Mouse (Mus musculus) heart, adult 11 months (tissue): ENCODE data around the gene Abhd16a.

Source experiments
- DNase-seq: peaks from one replicate; pipeline ENCODE4 v3.0.0; 2022

Gene Abhd16a

GRCm38 (mm10) chr17:35088151-35088550, 912 bp upstream of the Abhd16a start:
- DNase-seq: no peak

- DNase-seq: peak; percentile 96
These were observed 1.3 kb downstream of the Abhd16a start for GRCm38 (mm10) chr17:35090166-35090932.

- peak; percentile 92 for DNase-seq
These were observed 3.5 kb downstream of the Abhd16a start for GRCm38 (mm10) chr17:35092403-35093198.

- DNase-seq: no peak
These were observed 5.7 kb downstream of the Abhd16a start for GRCm38 (mm10) chr17:35094475-35095365.

DNA sequence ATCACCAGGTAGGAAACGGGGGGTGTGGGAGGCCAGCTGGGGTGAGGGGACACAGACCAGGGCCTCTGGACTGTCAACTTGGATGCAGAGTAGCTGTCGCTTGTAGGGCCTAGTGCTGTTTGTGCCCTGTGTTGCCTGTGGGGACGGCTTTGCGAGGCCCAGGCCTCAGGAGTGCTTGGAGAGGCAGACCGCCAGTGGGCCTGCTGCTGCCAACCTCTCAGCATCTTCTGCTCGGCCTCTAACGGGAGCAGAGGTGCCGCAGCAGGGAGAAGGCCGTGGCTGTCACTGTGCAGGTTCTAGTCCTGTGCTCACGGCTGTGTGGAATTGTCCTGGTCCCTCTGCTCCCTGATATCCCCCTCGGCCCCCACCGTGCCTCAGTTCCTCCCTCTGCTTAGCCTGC, 7.5 kb downstream of the Abhd16a start:
- DNase-seq: no peak

DNA sequence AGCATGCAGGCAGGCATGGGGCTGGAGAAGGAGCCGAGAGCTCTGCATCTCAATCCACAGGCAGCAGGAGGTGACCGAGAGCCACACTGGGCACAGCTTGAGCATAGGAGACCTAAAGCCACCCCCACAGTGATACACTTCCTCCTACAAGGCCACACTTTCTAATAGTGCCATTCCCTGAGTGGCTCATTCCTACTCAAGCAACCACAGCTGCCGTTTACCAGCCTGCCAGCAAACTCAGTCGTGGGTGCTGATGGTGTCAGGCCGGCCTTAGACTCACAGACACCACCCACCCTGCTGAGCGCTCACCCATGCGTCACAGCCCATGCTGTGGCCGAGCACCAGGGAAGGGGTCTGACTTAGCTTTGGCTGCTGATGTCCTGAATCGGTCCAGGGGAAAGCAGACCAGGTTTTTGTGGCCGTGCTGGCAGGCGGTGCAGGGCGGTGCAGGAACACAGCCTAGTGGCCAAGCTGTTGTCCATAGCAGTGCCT, 8.1 kb downstream of the Abhd16a start:
- no peak for DNase-seq

GRCm38 (mm10) chr17:35100196-35100765, 11.2 kb downstream of the Abhd16a start:
- DNase-seq: no peak

DNA sequence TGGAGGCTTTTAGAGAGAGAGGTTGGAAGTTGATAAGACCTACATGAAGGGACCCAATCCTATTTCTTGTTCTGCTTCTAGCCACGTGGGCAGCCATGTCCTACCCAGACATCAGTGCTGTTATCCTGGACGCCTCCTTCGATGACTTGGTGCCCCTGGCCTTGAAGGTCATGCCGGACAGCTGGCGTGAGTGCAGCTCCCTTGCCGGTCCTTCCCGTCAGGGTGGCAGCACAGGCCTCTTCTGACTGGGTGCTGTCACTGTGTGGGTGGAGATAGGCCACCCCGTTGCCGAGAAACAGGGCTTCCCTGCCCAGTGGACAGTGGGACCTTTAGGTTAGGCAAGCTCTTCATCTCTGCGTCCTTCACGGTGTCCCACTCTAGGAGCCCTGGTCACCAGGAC, 12.1 kb downstream of the Abhd16a start:
- no peak for DNase-seq

DNA sequence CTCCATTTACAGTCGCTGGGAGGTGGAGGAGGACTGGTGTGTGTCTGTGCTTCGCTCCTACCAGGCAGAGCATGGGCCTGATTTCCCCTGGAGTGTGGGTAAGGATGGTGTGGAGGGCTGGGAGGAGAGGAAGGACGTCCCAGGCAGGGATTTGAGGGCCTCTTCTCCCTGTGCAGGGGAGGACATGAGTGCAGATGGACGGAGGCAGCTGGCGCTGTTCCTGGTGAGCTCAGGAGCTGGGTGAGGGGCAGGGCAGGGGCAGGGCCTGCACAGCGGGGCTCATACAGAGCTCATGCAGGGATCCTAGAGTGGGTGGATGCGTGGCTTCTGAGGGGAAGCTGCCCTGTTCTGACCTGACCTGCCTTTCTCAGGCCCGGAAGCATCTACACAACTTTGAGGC, 13.2 kb downstream of the Abhd16a start:
- no peak for DNase-seq

DNA sequence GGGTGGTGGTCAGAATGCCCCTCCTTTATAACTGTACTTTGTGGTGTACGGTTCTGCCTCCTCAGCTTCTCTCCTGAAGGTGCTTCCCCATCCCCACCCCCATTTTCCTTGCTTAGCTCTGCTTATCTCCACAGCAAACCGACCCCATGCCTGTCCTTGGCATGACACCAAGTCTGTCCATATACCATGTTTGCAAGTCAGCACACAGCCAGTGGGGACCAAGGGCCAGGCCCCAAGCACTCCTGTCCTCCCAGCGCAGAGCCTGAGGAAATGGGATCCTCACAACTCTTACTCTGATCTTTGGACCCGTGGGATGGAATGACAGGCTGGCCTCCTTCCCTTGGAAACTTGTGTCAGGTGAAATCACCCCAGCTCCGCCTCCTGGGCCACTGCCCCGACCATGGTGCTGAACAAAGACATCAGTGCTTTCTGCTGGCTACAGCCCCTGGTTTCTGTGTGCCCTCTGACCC, 14.2 kb downstream of the Abhd16a start:
- peak; percentile 90 for DNase-seq

DNA sequence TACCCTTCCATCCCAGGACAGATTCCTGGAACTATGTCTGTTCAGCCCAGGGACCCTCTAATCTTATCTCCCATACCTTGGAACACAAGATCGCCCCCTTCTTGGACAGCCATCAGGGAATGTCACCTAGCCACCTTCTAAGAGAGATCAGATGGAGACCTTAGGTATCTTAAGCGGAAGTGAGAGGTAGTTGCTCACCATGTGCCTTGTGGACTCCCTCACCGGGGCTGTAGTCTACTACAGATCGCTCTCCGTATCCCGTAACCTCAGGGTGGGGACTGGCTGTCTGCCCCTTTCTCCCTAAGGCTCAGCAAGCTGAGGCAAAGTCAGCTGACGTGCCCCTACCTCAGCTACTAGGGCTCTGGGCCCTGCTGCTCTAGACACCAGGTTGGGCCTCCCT, 15.0 kb downstream of the Abhd16a start:
- no peak for DNase-seq

DNA sequence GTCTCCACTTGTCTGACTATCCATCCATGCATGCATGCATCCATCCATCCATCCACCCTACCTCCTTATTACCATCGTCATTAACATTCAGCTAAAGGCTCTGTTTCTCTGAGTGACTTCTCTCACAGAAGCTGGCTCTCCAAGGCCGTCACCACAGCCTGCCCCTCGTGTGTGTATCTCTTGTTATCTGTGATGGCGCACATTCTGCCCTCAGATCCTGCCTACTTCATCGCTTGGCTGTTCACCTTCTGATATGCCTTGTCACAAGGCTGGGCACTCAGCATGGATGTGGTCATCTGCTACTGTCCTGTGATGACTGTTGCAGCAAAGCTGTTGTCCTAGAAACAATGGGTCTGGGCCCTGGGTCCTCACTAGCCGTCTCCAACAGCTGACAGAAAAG, 15.7 kb downstream of the Abhd16a start:
- DNase-seq: no peak

- DNase-seq: no peak
These were observed 16.8 kb downstream of the Abhd16a start for GRCm38 (mm10) chr17:35105740-35106389.

DNA sequence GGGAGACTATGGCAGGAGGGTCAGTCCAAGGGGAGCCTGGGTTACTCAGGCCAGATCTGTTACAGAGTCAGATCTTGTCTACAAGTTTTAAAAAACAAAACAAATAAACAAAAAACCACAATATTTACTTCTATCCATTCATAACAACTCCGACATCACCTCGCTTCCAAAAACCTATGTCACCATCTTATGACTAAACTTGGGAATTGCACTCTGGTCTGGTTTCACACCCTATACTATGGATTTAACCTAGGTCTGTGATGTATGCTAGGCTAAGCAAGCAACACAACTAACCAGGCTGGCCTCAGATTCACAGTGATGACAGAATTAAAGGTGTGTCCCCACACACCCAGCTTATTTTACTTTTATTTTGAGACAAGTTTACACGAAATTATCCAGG, 17.5 kb downstream of the Abhd16a start:
- DNase-seq: no peak

DNA sequence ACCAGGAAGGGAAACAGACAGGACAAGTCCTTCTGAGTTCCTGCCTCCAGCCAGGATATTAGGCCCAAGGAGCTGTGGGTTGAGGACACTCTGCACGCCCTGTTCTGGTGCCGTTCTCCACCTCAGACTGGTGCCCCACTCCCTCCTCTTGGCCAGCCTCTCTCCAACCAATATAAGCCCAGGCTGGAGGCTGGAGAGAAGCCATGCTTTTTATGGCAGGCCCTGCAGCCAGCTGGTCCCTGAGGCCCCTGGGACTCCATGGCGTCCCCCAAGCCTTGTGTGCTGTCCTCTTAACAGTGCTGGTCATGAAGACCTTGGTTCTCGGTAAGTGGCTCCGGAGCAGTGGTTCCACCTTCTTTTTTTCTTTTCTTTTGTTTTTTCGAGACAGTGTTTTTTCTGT, 19.0 kb downstream of the Abhd16a start, which contains the start of gene Ly6g5c:
Gene Ly6g5c, plus strand, starts transcription at position 183 of the 400 bp plus-strand sequence.
- no peak for DNase-seq

DNA sequence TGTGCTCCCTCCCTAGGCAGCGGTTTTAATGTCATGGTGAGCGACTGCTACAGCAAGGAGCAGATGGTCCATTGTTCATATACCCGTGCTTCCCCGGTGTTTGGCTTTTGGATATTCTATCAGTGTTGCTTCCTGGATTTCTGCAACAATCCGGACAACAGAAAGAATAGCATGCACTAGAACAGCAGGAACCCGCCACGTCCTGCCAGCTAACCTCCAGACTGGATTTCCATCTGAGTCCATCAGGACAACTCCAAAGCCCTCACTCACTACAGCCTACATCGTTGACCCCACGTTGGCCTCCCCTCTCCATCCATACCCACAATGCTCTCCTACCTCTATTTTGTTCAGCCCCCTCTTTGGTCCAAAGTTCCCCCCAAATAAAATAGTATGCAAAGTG, 22.7 kb downstream of the Abhd16a start:
- DNase-seq: peak; percentile 91

DNA sequence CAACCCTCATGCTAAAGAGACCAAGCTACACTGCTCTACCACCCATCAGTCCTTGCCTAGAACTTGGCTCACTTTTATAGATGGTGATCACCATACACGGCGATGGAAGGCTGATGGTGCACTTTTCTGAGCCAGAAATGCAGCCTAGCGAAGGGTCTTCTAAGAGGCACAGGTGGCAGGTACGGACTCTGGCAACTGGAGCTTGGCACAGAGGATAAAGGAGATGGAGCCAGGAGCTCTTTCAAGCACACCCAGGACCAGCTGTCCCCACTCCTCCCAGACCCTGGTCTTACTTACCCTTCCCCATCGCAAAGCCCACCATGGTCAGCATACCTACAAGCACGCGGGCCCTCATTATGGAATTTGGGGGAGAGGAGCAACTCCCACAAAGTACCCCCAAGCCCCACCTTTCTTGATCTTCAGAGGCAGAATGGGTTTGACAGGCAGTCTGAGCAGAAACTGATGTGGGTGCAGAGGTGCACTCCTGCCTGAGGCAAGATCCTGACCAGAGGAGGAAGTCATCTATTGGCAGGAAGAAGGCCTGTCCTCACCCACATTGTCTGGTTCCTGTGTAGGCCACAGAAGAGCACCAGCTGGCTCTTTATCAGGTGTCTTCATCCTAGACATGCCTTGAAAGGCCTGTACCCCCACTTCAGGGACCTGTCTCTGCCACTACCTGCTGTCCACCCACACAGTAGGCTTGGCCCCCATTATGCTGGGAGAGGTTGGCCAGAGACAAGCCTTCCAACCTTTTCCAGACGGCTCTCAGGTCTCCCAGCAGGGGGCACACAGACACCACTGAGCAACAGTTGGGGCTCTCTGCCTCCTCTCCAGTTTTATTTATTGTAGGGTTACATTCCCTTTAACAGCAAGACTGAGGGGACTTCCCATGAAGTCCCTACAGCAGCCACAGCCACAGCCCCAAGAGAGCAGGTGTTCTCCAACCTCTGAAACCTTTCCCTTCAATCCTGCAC, 26.3 kb downstream of the Abhd16a start, which contains the start of gene Ly6g5b:
Gene Ly6g5b, minus strand, starts transcription at position 383 of the 974 bp plus-strand sequence.
- DNase-seq: peak; percentile 89

GRCm38 (mm10) chr17:35120745-35121142, 31.7 kb downstream of the Abhd16a start:
- DNase-seq: no peak

DNA sequence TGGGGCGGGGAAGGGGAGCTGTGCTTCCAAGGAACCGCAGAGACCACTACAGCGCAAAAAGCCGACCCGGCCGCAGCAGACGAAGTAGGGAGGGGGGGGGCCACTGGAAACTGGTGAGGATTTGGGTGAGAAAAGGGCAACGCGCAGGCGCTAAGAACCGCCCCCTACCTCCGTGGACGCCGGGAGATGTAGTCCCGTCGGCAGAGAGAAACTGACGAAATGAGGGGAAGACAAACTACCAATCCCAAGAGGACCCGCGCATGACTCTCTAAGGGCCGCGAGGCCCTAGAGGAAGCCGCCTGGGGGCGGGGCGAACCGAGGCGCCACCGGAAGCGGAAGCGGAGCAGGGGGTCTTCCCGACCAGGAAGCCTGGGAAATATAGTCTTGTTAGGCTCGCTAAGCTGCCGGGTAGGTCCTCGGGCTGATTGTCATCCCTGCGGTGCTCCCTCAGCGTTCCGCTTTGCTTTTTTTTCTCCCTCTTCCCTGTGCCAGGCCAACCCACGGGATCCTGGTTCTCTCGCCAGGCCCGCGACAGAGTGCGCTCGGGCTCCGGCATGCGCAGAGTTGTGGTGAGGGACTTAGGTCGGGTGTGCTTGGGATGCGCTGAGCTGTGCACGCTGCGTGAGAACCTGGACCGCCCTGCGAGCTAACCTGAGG, 32.2 kb downstream of the Abhd16a start, which contains the start of gene Gpank1:
Gene Gpank1, plus strand, starts transcription at position 313 of the 657 bp plus-strand sequence.
- peak; percentile 100 for DNase-seq

DNA sequence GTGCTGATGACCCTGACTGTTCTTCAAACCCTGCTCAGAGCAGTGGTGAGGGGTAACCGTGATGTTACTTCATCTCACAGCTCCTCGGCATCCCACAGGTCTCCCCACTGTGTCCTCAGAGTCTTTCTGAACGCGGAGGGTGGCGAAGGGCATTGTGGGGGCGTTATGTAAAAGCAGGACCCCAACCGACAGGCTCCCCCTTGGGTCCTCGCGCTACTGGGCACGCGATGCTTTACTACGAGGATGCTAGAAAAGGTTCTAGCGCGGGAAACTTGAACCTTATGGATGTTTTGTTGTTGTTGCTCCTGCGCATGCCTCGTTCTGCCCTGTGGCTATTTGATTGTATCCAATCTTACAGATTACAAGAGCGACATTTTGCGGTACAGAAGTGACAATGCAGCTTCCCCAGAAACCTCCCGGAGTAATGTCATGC, 32.8 kb downstream of the Abhd16a start, which contains the start of gene Csnk2b:
Gene Csnk2b, minus strand, starts transcription at position 183 of the 433 bp plus-strand sequence.
- peak; percentile 96 for DNase-seq
